Mouse (Mus musculus) forebrain, embryonic 11.5 days (tissue): Measurements from ENCODE around the gene Coasy. TPM values are rescaled to one million over a fixed set of nuclear protein-coding genes. Genes with fewer than 3 reads are reported as not detected.

Experiments used
- ATAC-seq: fragments of 200-750 bp; cut with Nextera tagmentation; replicated peaks from 2 replicates; pipeline ENCODE4 v1.8.0; 2017; ENCODE audit warnings: moderate TSS enrichment; ENCODE audit not compliant: low FRiP score
- DNase-seq: peaks from one replicate; pipeline ENCODE4 v3.0.0-alpha.2; 2017; ENCODE audit warnings: low spot score
- H3K27ac ChIP-seq: fragments of 300-500 bp; sonication (generic); 2 replicates; pipeline ENCODE4 v1.5.1; 2014; ENCODE audit warnings: low read depth, low read length
- H3K27me3 ChIP-seq: fragments of 300-500 bp; sonication (generic); 2 replicates; pipeline ENCODE4 v1.6.1; 2014; ENCODE audit warnings: mild to moderate bottlenecking, low read length, mixed read lengths; ENCODE audit not compliant: control insufficient read depth, insufficient read depth
- H3K36me3 ChIP-seq: fragments of 300-500 bp; sonication (generic); 2 replicates; pipeline ENCODE4 v1.6.1; 2014; ENCODE audit warnings: mild to moderate bottlenecking, low read length, moderate library complexity, mixed read lengths; ENCODE audit not compliant: control insufficient read depth, insufficient read depth
- H3K4me1 ChIP-seq: fragments of 300-500 bp; sonication (generic); replicated peaks from 2 replicates; pipeline ENCODE4 v1.6.1; 2014; ENCODE audit warnings: low read length, mixed read lengths; ENCODE audit not compliant: control insufficient read depth, insufficient read depth
- H3K4me2 ChIP-seq: fragments of 300-500 bp; sonication (generic); 2 replicates; pipeline ENCODE4 v1.6.1; 2014; ENCODE audit warnings: low read depth, mild to moderate bottlenecking, low read length, moderate library complexity, mixed read lengths; ENCODE audit not compliant: severe bottlenecking
- H3K4me3 ChIP-seq: fragments of 300-500 bp; sonication (generic); 2 replicates; pipeline ENCODE4 v1.5.1; 2014; ENCODE audit warnings: low read depth, low read length
- H3K9ac ChIP-seq: fragments of 300-500 bp; sonication (generic); 2 replicates; pipeline ENCODE4 v1.6.1; 2014; ENCODE audit warnings: low read length
- H3K9me3 ChIP-seq: fragments of 300-500 bp; sonication (generic); 2 replicates; pipeline ENCODE4 v1.6.1; 2016; ENCODE audit warnings: low read length, mixed read lengths; ENCODE audit not compliant: control insufficient read depth
- WGBS: fragments of 180-500 bp; shearing (Covaris S2); extraction: QIAGEN DNeasy Blood & Tissue Kit; methylation state at CpG from one replicate; pipeline ENCODE4 v1.1.7; 2014; 5-methylcytosine and 5-hydroxymethylcytosine counted together
- polyA plus RNA-seq: library from polyadenylated mRNA; unstranded; fragments of >200 nt; fragmentation: Nextera tagmentation; extraction: Ambion mirVana; gene quantifications from 2 replicates; pipeline ENCODE4 v1.2.1, GENCODE M21; 2014

The Coasy gene
- polyA plus RNA-seq, 1 experiment from 2014 or later = 51.5 TPM

GRCm38 (mm10) chr11:101059473-101059872 lies 22.9 kb upstream of the Coasy start:
- Histone ChIP-seq H3K27me3 (no peaks in the 10 kb centered on the region), H3K9ac (no peak overlapping the region), H3K4me1 (0 out of 2 replicates have a peak, but pooled peaks cover 2% of the 10 kb centered on the region), H3K4me3 (no peak overlapping the region), H3K27ac (no peak overlapping the region), H3K4me2 (no peak overlapping the region), H3K9me3 (no peaks in the 10 kb centered on the region), H3K36me3 (no peaks in the 10 kb centered on the region)
- 77% methylated on average over 10 of the region's 10 CpGs for WGBS
- DNase-seq (no peak), ATAC-seq (no peak)

GRCm38 (mm10) chr11:101060126-101060525 lies 22.2 kb upstream of the Coasy start:
- WGBS = 81% methylated on average over 8 of the region's 8 CpGs
- Histone ChIP-seq H3K4me2 (no peak overlapping the region), H3K4me1 (0 out of 2 replicates have a peak, but pooled peaks cover 2% of the 10 kb centered on the region), H3K9me3 (no peaks in the 10 kb centered on the region), H3K4me3 (no peak overlapping the region), H3K9ac (no peak overlapping the region), H3K27ac (no peak overlapping the region), H3K27me3 (no peaks in the 10 kb centered on the region), H3K36me3 (no peaks in the 10 kb centered on the region)
- ATAC-seq (no peak), DNase-seq (peak; percentile 48)

- Histone ChIP-seq H3K9ac (no peak overlapping the region), H3K27ac (no peak overlapping the region), H3K9me3 (no peaks in the 10 kb centered on the region), H3K4me1 (0 out of 2 replicates have a peak, but pooled peaks cover 2% of the 10 kb centered on the region), H3K4me3 (no peak overlapping the region), H3K27me3 (no peaks in the 10 kb centered on the region), H3K4me2 (no peak overlapping the region), H3K36me3 (no peaks in the 10 kb centered on the region)
- no peak for DNase-seq
- 94% methylated on average over 5 of the region's 5 CpGs for WGBS
- ATAC-seq = no peak
Measured at GRCm38 (mm10) chr11:101061049-101061448, 21.3 kb upstream of the Coasy start.

- no peak overlapping the region for H3K27ac ChIP-seq
- H3K4me2 ChIP-seq = no peak overlapping the region
- no peaks in the 10 kb centered on the region for H3K36me3 ChIP-seq
- H3K4me3 ChIP-seq = no peak overlapping the region
- 0 out of 2 replicates have a peak, but pooled peaks cover 2% of the 10 kb centered on the region for H3K4me1 ChIP-seq
- no peak for DNase-seq
- 77% methylated on average over 12 of the region's 12 CpGs for WGBS
- no peaks in the 10 kb centered on the region for H3K27me3 ChIP-seq
- ATAC-seq = no peak
- no peaks in the 10 kb centered on the region for H3K9me3 ChIP-seq
- H3K9ac ChIP-seq = no peak overlapping the region
Measured at GRCm38 (mm10) chr11:101062165-101062884, 20.0 kb upstream of the Coasy start.

- Histone ChIP-seq H3K9me3 (no peaks in the 10 kb centered on the region), H3K4me1 (0 out of 2 replicates have a peak, but pooled peaks cover 2% of the 10 kb centered on the region), H3K9ac (no peak overlapping the region), H3K27ac (0 out of 2 replicates have a peak overlapping the region, but pooled peaks have one; percentile 6), H3K27me3 (no peaks in the 10 kb centered on the region), H3K4me3 (no peak overlapping the region), H3K4me2 (no peak overlapping the region), H3K36me3 (no peaks in the 10 kb centered on the region)
- 82% methylated on average over 14 of the region's 14 CpGs for WGBS
- ATAC-seq = no peak
- no peak for DNase-seq
Measured at GRCm38 (mm10) chr11:101062971-101063675, 19.2 kb upstream of the Coasy start.

GRCm38 (mm10) chr11:101063676-101064327 lies 18.6 kb upstream of the Coasy start:
- WGBS = 66% methylated on average over 12 of the region's 12 CpGs
- H3K4me3 ChIP-seq = no peak overlapping the region
- peaks cover 3% of the 10 kb centered on the region; the same call in 1 of the 2 replicates for H3K27me3 ChIP-seq
- 0 out of 2 replicates have a peak overlapping the region, but pooled peaks have one; percentile 6 for H3K27ac ChIP-seq
- H3K4me1 ChIP-seq = 0 out of 2 replicates have a peak, but pooled peaks cover 2% of the 10 kb centered on the region
- DNase-seq = no peak
- no peak overlapping the region for H3K4me2 ChIP-seq
- H3K9me3 ChIP-seq = no peaks in the 10 kb centered on the region
- H3K9ac ChIP-seq = no peak overlapping the region; the same call in 1 of the 2 replicates
- no peaks in the 10 kb centered on the region for H3K36me3 ChIP-seq
- ATAC-seq = no peak

- WGBS = 92% methylated on average over 4 of the region's 4 CpGs
- Histone ChIP-seq H3K9ac (no peak overlapping the region), H3K36me3 (no peaks in the 10 kb centered on the region), H3K9me3 (no peaks in the 10 kb centered on the region), H3K27ac (no peak overlapping the region), H3K4me1 (0 out of 2 replicates have a peak, but pooled peaks cover 2% of the 10 kb centered on the region), H3K4me2 (no peak overlapping the region), H3K4me3 (no peak overlapping the region), H3K27me3 (peaks cover 6% of the 10 kb centered on the region; the same call in 1 of the 2 replicates)
- DNase-seq (no peak), ATAC-seq (no peak)
Measured at GRCm38 (mm10) chr11:101064462-101064861, 17.9 kb upstream of the Coasy start.

- H3K4me3 ChIP-seq = no peak overlapping the region
- H3K36me3 ChIP-seq = no peaks in the 10 kb centered on the region
- 91% methylated on average over 9 of the region's 9 CpGs for WGBS
- H3K4me1 ChIP-seq = 0 out of 2 replicates have a peak, but pooled peaks cover 2% of the 10 kb centered on the region
- ATAC-seq = no peak
- no peak overlapping the region for H3K27ac ChIP-seq
- H3K9ac ChIP-seq = no peak overlapping the region
- no peak for DNase-seq
- no peak overlapping the region for H3K4me2 ChIP-seq
- peaks cover 6% of the 10 kb centered on the region; the same call in 1 of the 2 replicates for H3K27me3 ChIP-seq
- no peaks in the 10 kb centered on the region for H3K9me3 ChIP-seq
Measured at GRCm38 (mm10) chr11:101065002-101065401, 17.4 kb upstream of the Coasy start.
